Mouse (Mus musculus): Measurements from ENCODE around the gene Exoc3l2.
A peak's percentile ranks its signal among the peaks of the same experiment; 100 is the strongest.

Exoc3l2 gene

DNA sequence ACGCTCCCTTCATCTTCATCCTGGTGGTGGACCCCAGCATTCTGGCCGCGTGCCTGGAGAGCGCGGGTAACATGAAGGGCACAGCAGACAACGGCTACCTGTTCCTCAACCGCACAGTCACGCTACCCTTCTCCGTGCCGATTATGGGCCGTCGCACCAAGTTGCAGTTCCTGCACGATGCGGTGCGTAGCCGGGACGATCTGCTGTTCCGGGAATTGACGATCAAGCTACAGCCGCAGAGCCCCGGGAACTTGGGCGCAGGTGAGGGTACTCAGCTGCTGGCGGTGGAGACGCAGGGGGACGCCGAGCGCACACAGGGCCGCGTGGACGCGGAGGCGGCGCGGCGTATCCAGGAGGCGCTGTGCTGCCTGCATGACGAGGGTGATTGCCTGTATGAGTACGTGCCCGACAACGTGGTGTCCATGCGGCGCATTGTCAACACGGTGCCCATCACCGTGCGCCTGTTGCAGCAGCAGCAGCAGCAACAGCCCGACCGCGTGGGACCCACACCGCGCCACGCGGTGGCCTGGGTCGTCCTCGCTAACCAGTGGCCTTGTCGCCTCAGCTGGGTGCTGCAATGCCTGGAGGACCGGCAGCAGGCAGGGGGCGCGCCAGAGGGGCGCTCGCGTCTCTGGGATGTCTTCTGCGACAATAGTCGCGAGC, 60.8 kb downstream of the Exoc3l2 start:
- DNase-seq, result peak; percentile 73

DNA sequence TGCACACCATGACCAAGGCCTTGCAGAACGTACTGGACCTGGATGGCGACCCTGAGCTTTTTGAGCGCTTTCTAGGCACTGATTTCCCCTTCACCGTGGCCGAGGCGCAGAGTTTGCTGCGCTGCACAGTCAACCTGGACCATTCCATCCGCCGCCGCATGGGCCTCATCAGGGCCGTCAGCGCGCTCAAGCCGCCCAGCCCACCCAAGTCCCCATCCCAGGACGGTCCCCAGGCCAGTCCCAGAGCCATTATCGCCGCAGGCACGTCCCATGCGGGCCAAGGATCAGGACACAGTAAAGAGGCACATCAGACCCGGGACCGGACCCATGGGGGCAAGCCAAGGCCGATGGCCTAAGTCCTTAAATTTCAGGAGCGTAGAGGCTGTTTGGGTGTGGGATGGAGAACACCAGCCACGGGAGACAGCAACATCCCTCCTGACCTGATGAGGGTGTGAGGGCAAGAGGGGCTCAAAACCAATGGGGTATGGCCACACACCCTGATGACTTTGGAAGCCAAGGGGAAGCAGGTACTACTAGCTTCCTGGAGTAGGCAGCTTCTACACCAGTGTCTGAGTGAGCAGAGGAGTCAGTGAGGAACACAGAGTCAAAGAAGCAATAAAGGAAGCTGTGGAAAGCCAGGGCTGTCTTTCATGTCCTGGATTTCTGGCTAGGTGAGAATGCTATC, 61.4 kb downstream of the Exoc3l2 start:
- DNase-seq, result no peak

DNA sequence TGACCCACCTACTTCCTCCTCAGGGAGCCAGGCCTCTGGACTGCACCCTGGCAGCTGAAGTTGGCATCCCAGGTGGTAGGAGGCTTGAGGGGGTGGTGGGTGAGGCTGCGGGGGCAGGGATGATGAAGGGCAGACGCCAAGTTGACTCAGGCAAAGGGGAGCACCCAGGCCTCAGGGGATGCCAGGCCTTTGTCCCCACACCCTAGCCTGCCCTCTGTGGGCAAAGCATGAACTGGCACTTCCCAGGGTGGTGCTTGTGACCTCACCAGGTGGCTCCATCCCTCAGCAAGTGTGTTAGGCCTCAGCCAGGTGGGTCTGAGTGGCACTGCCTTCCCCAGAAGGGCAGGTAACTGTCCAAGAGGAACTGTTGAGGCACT, 62.0 kb downstream of the Exoc3l2 start:
- no peak for DNase-seq

DNA sequence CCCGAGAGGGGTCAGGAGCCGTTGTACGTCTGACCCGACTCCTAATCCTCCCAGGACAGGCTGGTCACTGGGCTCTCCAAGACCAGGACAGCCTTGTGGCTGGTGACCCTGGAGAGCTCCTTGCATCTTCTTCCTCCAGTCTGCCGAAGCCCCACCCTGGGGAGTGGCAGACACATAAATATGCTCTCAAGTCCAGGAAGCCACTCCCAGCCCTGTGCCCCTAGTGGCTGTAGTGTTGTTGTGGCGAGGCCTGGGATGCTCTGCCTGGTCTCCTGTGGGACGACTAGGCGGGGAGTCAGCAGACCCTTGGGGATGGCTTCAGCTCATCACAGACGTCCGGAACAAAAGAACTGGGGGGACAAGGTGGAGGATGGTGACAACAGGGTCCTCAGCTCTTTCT, 67.9 kb downstream of the Exoc3l2 start:
- DNase-seq, result no peak

DNA sequence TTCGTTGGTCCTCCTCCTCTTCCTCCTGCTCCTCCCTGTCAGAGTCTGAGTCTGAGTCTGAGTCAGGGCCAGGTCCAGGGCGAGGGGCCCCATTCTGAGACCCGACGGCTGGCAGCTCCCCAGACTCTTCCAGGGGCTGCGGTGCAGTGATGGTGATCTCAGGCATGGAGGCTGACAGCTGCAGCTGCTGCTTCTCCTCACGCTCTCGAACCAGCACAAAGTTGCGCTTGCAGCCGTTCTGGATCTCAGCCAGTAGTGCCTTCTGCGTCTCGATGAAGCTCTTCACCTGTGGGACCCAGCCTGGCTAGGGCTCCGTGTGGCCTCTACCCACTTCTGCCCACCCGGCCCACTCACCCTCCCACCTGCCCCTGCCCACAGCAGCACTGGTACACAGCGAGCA, 69.1 kb downstream of the Exoc3l2 start:
- DNase-seq, result no peak

DNA sequence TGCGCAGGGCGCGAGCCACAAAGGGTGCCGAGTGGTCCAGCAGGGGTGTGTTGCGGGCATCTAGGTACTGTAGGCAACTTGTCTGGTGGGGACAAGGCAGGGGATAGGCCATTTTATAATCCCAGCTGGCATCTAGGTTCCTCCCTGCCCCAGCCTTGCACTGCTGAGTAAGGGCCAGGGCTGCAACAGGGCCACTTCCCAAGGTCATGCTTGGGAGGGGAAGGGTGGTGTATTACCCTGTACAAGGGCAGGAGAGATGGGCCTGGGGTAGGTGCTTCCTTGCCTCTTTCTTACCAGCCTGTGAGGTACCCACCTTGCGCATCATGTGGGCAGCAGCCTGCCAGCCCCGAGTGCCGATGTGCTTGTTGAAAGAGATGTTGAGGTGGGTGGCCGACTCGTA, 71.5 kb downstream of the Exoc3l2 start:
- no peak for DNase-seq

DNA sequence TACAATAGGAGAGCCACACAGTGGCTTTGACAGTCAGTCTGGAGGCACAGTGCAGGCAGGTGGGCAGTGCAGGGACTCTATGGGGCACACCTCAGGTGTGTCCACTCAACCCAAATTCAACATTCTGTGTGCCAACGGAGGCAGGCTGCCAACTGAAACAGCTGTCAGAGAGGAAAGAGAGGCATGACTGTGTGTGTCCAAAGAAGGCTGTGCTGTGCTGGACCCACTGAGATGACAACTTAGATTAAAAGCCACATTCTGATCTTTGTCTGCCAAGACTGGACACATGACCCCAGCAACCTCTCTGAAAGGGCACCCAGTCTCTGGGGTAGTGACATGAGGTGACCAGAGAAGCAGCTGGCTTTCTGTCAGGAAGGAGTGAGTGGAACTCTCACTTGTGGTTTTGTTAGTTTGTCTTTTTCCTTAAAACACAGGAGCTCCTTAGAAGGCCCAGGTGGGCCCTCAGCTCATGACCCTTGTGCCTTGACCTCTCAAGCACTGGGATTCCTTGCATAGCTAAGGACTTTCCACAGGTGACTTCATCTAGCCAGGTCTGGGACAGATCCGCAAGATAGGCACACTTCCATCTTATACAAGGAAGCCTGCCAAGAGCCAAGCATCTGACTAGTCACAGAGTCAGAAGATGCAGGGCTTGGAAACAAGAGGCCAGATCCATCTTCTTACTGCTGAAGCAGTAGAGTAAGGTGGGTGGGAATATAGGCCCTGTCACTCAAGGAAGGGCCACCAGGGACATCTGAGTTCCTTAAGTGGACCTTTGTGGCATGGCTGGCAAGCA, 77.8 kb downstream of the Exoc3l2 start:
- no peak for DNase-seq

DNA sequence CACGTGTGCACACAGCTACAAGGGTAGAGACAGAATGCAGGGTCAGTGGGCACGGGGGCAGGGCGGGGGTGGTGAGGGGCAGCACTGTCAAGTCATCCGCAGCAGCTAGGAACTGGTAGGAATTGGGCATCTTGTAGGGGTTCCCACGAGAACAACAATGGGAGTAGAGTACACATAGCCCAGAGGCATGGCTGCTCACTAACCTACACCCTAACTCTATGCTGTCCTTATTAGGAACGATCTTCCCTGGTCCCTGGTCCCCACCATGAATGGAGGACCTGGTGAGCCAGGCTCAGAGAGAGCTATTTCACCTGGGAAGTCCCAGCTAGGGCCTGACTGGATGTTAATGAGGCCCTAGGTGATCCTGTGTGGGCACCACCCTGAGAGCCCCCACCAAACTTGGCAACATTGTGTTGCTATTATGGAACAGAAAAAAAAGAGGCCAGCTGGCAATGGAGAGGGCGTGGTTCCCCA, 78.6 kb downstream of the Exoc3l2 start:
- DNase-seq, result no peak

DNA sequence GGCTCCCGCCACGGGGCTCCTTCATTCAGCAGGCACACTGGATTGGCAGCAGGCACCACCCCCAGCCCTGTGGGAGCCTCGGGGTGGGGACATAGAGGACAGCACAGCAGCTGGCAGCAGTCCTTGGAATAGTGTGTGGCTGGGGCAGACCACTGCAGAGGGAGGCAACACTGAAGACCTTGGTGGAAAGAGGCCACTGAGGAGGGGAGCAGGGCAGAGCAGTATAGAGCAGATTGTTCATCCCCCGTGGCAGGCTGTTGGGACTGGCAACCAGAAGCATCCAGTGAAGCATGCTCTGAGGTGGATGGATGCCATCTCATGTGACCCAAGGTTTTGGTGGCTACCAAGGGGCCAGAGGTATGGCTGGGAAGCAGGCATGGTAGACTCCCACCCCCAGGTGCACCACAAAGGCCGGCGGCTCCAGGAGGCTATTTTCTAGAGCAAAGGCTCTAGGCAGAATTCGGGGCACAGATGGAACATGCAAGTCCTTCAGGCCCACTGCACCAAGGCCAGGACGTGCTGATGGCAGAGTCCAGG, 79.1 kb downstream of the Exoc3l2 start:
- no peak for DNase-seq

DNA sequence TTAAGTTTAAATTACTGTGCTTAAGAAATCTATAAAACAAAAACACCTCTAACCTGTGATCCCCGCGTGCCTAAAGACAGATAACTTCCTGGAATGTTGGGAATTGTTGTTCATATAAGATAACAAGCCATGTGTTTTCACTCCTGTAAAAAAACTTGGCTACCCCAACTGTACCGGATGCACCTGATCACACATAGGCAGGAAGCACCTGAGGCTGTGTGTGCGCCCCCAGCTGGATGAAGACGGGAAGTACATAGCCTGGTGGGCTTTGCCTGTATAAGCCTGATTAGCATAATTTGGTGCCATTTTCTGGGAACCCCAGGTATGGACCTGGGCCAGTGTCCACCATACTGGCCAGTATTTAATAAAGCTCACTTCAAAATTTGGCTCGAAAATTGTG, 80.5 kb downstream of the Exoc3l2 start:
- no peak for DNase-seq

DNA sequence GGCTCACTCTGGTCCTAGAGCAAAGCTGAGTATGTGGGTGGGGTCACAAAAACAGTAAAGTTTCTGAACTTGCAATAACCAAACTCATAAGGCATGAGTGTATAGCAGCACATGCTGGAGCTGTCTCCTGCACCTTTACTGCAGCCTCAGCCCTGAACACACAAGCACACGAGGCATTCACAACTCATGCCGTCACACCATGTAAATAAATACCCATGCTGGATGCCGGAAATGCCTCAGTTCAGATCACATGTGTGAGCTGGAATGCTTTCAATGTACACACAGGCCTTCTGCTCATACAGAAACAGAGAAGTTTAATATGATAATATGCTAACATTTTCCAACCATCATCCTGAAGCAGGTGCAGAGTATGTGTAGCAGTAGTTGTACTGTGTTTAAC, 82.9 kb downstream of the Exoc3l2 start:
- no peak for DNase-seq

Measured in right cerebral cortex, postnatal 14 days (tissue).